Mouse (Mus musculus) heart, postnatal 0 days (tissue): ENCODE results near the gene Slc30a9. TPM values are rescaled to one million over a fixed set of nuclear protein-coding genes. Genes with fewer than 3 reads are reported as not detected.
A peak's percentile ranks its signal among the peaks of the same experiment; 100 is the strongest.

Source experiments
- ATAC-seq: fragments of 200-750 bp; cut with Nextera tagmentation; 2 replicates; pipeline ENCODE4 v1.8.0; 2017; ENCODE audit warnings: low read depth, moderate number of reproducible peaks, moderate library complexity; ENCODE audit not compliant: insufficient read depth
- DNase-seq: peaks from one replicate; pipeline ENCODE4 v3.0.0-alpha.2; 2016; ENCODE audit warnings: low spot score
- H3K27ac ChIP-seq: fragments of 300-500 bp; sonication (generic); 2 replicates; pipeline ENCODE4 v1.5.1; 2014; ENCODE audit warnings: low read depth, mild to moderate bottlenecking
- H3K27me3 ChIP-seq: fragments of 300-500 bp; sonication (generic); 2 replicates; pipeline ENCODE4 v1.6.1; 2014; ENCODE audit warnings: low read length, mixed read lengths; ENCODE audit not compliant: control insufficient read depth, insufficient read depth
- H3K36me3 ChIP-seq: fragments of 300-500 bp; sonication (generic); replicated peaks from 2 replicates; pipeline ENCODE4 v1.6.1; 2014; ENCODE audit warnings: low read length, mixed read lengths; ENCODE audit not compliant: control insufficient read depth, insufficient read depth
- H3K4me1 ChIP-seq: fragments of 300-500 bp; sonication (generic); 2 replicates; pipeline ENCODE4 v1.6.1; 2014; ENCODE audit warnings: antibody characterized with exemption; ENCODE audit not compliant: control insufficient read depth, insufficient read depth
- H3K4me2 ChIP-seq: fragments of 300-500 bp; sonication (generic); 2 replicates; pipeline ENCODE4 v1.6.1; 2014; ENCODE audit warnings: low read depth, mild to moderate bottlenecking, low read length, moderate library complexity
- H3K4me3 ChIP-seq: fragments of 300-500 bp; sonication (generic); 2 replicates; pipeline ENCODE4 v1.5.1; 2014; ENCODE audit warnings: low read depth, low read length
- H3K9ac ChIP-seq: fragments of 300-500 bp; sonication (generic); replicated peaks from 2 replicates; pipeline ENCODE4 v1.6.1; 2014; ENCODE audit warnings: low read depth, low read length, mixed read lengths
- H3K9me3 ChIP-seq: fragments of 300-500 bp; sonication (generic); replicated peaks from 2 replicates; pipeline ENCODE4 v1.6.1; 2016; ENCODE audit warnings: low read length; ENCODE audit not compliant: control insufficient read depth
- CTCF ChIP-seq: IDR thresholded peaks from 2 replicates; pipeline ENCODE4 v1.5.1; 2016; ENCODE audit warnings: antibody characterized with exemption, control low read depth, low read depth
- EP300 ChIP-seq: IDR thresholded peaks from 2 replicates; pipeline ENCODE4 v1.6.1; 2016; ENCODE audit warnings: antibody characterized with exemption, low read depth
- WGBS: fragments of 180-500 bp; shearing (Covaris S2); extraction: QIAGEN DNeasy Blood & Tissue Kit; methylation state at CpG from one replicate; pipeline ENCODE4 v1.1.7; 2014; 5-methylcytosine and 5-hydroxymethylcytosine counted together
- polyA plus RNA-seq: library from polyadenylated mRNA; unstranded; fragments of >200 nt; fragmentation: Nextera tagmentation; extraction: Ambion mirVana; gene quantifications from 2 replicates; pipeline ENCODE4 v1.2.1, GENCODE M21; 2015
- total RNA-seq: library from RNA; depleted of rRNA; stranded (reverse); fragments of >200 nt; gene quantifications from 2 replicates; pipeline ENCODE4 v1.2.3, GENCODE M21; 2014; ENCODE audit warnings: low replicate concordance

The Slc30a9 gene
- total and polyA plus RNA-seq, 2 experiments from 2014 or later, result 87.2 to 121 TPM

GRCm38 (mm10) chr5:67395211-67395851 is 88.6 kb downstream of the Slc30a9 start:
- H3K36me3 ChIP-seq, result peaks cover 34% of the 10 kb centered on the region; the same call in 1 of the 2 replicates
- peak; percentile 66 for ATAC-seq

GRCm38 (mm10) chr5:67397186-67397585 is 90.4 kb downstream of the Slc30a9 start:
- TF ChIP-seq EP300, result no peak
- TF ChIP-seq CTCF, result no peak
- Histone ChIP-seq H3K27me3 (no peaks in the 10 kb centered on the region), H3K9me3 (no peaks in the 10 kb centered on the region), H3K4me1 (no peaks in the 10 kb centered on the region; the same call in 1 of the 2 replicates), H3K36me3 (peaks cover 34% of the 10 kb centered on the region; the same call in 1 of the 2 replicates), H3K9ac (no peak overlapping the region), H3K4me3 (no peak overlapping the region), H3K4me2 (no peak overlapping the region), H3K27ac (no peak overlapping the region)
- ATAC-seq (no peak), DNase-seq (no peak)
- WGBS, result 89% methylated on average over 14 of the region's 14 CpGs

More at GRCm38 (mm10) chr5:67395211-67395851, 88.6 kb downstream of the Slc30a9 start:
- 29% methylated on average over 11 of the region's 11 CpGs for WGBS
- no peaks in the 10 kb centered on the region for H3K9me3 ChIP-seq
- no peaks in the 10 kb centered on the region for H3K27me3 ChIP-seq
- peak overlapping the region; percentile 4; the same call in 1 of the 2 replicates for H3K4me2 ChIP-seq
- H3K27ac ChIP-seq, result peak overlapping the region; percentile 33
- no peak overlapping the region for H3K9ac ChIP-seq
- no peak overlapping the region for H3K4me3 ChIP-seq
- TF ChIP-seq CTCF (no peak), EP300 (no peak)
- DNase-seq, result peak; percentile 36
- H3K4me1 ChIP-seq, result no peaks in the 10 kb centered on the region; the same call in 1 of the 2 replicates

- H3K4me1 ChIP-seq, result no peaks in the 10 kb centered on the region; the same call in 1 of the 2 replicates
- H3K27ac ChIP-seq, result no peak overlapping the region
- peaks cover 42% of the 10 kb centered on the region; the same call in 1 of the 2 replicates for H3K36me3 ChIP-seq
- ATAC-seq (no peak), DNase-seq (no peak)
- no peak overlapping the region for H3K4me3 ChIP-seq
- H3K4me2 ChIP-seq, result no peak overlapping the region
- TF ChIP-seq EP300 (no peak), CTCF (no peak)
- no peaks in the 10 kb centered on the region for H3K9me3 ChIP-seq
- no peaks in the 10 kb centered on the region for H3K27me3 ChIP-seq
- WGBS, result 93% methylated on average over 28 of the region's 28 CpGs
- no peak overlapping the region for H3K9ac ChIP-seq
Measured at GRCm38 (mm10) chr5:67399876-67400607, 93.3 kb downstream of the Slc30a9 start.

GRCm38 (mm10) chr5:67400608-67401480 is 94.1 kb downstream of the Slc30a9 start:
- no peaks in the 10 kb centered on the region for H3K27me3 ChIP-seq
- no peak for DNase-seq
- no peak overlapping the region for H3K4me2 ChIP-seq
- 91% methylated on average over 12 of the region's 12 CpGs for WGBS
- no peaks in the 10 kb centered on the region for H3K4me1 ChIP-seq
- no peak overlapping the region for H3K4me3 ChIP-seq
- no peak for ATAC-seq
- no peak overlapping the region for H3K27ac ChIP-seq
- peaks cover 42% of the 10 kb centered on the region; the same call in 1 of the 2 replicates for H3K36me3 ChIP-seq
- no peak for TF ChIP-seq CTCF
- no peak for TF ChIP-seq EP300
- H3K9me3 ChIP-seq, result no peaks in the 10 kb centered on the region
- no peak overlapping the region for H3K9ac ChIP-seq

GRCm38 (mm10) chr5:67401612-67402011 is 94.9 kb downstream of the Slc30a9 start:
- Histone ChIP-seq H3K27me3 (no peaks in the 10 kb centered on the region), H3K4me3 (no peak overlapping the region), H3K9ac (no peak overlapping the region), H3K9me3 (no peaks in the 10 kb centered on the region), H3K4me2 (no peak overlapping the region), H3K27ac (no peak overlapping the region), H3K4me1 (no peaks in the 10 kb centered on the region), H3K36me3 (peaks cover 42% of the 10 kb centered on the region; the same call in 1 of the 2 replicates)
- ATAC-seq, result no peak
- 76% methylated on average over 9 of the region's 9 CpGs for whole genome bisulfite sequencing
- no peak for DNase-seq
- no peak for TF ChIP-seq EP300
- no peak for TF ChIP-seq CTCF
